Mouse (Mus musculus) limb, embryonic 14.5 days (tissue): ENCODE measurements around the gene Atf7. TPM values are rescaled to one million over a fixed set of nuclear protein-coding genes. Genes with fewer than 3 reads are reported as not detected.

Experiments used
- ATAC-seq: fragments of 200-750 bp; cut with Nextera tagmentation; 2 replicates; pipeline ENCODE4 v1.8.0; 2017; ENCODE audit warnings: low read depth, moderate number of reproducible peaks, moderate TSS enrichment; ENCODE audit not compliant: low FRiP score
- DNase-seq: peaks from one replicate; pipeline ENCODE4 v3.0.0-alpha.2; 2015; ENCODE audit warnings: low spot score
- H3K27ac ChIP-seq: fragments of 300-500 bp; sonication (generic); replicated peaks from 2 replicates; pipeline ENCODE4 v1.5.1; 2014; ENCODE audit warnings: low read depth, mild to moderate bottlenecking, low read length, moderate library complexity, mixed read lengths
- H3K27me3 ChIP-seq: fragments of 300-500 bp; sonication (generic); 2 replicates; pipeline ENCODE4 v1.6.1; 2014; ENCODE audit warnings: low read length, mixed read lengths; ENCODE audit not compliant: control insufficient read depth, insufficient read depth
- H3K36me3 ChIP-seq: fragments of 300-500 bp; sonication (generic); 2 replicates; pipeline ENCODE4 v1.6.1; 2014; ENCODE audit warnings: mild to moderate bottlenecking, low read length, moderate library complexity, mixed read lengths; ENCODE audit not compliant: control insufficient read depth, insufficient read depth
- H3K4me1 ChIP-seq: fragments of 300-500 bp; sonication (generic); 2 replicates; pipeline ENCODE4 v1.6.1; 2014; ENCODE audit warnings: antibody characterized with exemption, low read length, mixed read lengths; ENCODE audit not compliant: control insufficient read depth, insufficient read depth
- H3K4me2 ChIP-seq: fragments of 300-500 bp; sonication (generic); replicated peaks from 2 replicates; pipeline ENCODE4 v1.6.1; 2014; ENCODE audit warnings: low read depth, mild to moderate bottlenecking, low read length, moderate library complexity; ENCODE audit not compliant: severe bottlenecking
- H3K4me3 ChIP-seq: fragments of 300-500 bp; sonication (generic); replicated peaks from 2 replicates; pipeline ENCODE4 v1.5.1; 2014; ENCODE audit warnings: low read length
- H3K9ac ChIP-seq: fragments of 300-500 bp; sonication (generic); 2 replicates; pipeline ENCODE4 v1.6.1; 2014; ENCODE audit warnings: mild to moderate bottlenecking, low read depth, low read length, moderate library complexity; ENCODE audit not compliant: severe bottlenecking
- H3K9me3 ChIP-seq: fragments of 300-500 bp; sonication (generic); 2 replicates; pipeline ENCODE4 v1.6.1; 2016; ENCODE audit warnings: low read length; ENCODE audit not compliant: control insufficient read depth
- POLR2A ChIP-seq: fragments of 200-500 bp; IDR thresholded peaks from 2 replicates; pipeline ENCODE4 v1.8.0; 2012; ENCODE audit warnings: inconsistent platforms, mild to moderate bottlenecking, moderate library complexity, borderline replicate concordance; ENCODE audit not compliant: insufficient read depth, insufficient read length; ENCODE audit errors: extremely low read depth
- WGBS: fragments of 180-500 bp; shearing (Covaris S2); extraction: QIAGEN DNeasy Blood & Tissue Kit; methylation state at CpG from one replicate; pipeline ENCODE4 v1.1.7; 2014; 5-methylcytosine and 5-hydroxymethylcytosine counted together
- polyA plus RNA-seq, 2 experiments: library from polyadenylated mRNA; depleted of rRNA in 1 of 2; stranded (reverse) in 1 of 2; unstranded in 1 of 2; fragments of >200 nt; fragmentation: Nextera tagmentation in 1 of 2; extraction: Ambion mirVana in 1 of 2; gene quantifications; 2 replicates each; pipeline versions ENCODE4 v1.2.1 to v1.2.3; 2012 to 2014

Gene Atf7
- polyA plus RNA-seq, 2 experiments: 50.7 to 110 TPM

DNA sequence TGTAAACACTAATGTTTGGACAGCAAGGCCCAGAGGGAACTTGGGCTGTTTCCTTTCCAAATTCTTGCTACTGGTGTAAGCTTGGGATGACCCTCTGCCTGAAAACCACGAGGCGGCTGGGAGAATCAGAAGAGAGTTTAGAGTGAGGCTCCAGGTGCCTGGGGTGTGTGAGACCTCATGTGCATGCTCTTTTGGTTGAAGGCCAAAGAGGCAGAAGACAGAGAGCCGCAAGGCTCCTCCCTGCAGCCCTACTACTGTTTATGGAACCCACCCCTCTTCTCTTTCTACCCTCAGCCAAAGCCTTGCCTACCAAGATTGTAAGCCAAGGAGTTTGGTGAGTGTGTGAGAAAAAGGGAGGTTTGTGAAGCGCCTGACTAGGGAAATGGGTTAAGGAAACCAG is 109.5 kb downstream of the Atf7 start:
- H3K36me3 ChIP-seq: no peaks in the 10 kb centered on the region; the same call in 1 of the 2 replicates
- no peak overlapping the region for H3K27ac ChIP-seq
- peak overlapping the region; percentile 67 for H3K9ac ChIP-seq
- H3K27me3 ChIP-seq: no peaks in the 10 kb centered on the region
- peak overlapping the region; percentile 69 for H3K4me3 ChIP-seq
- peaks cover 34% of the 10 kb centered on the region for H3K4me1 ChIP-seq
- H3K4me2 ChIP-seq: peak overlapping the region; percentile 85
- ATAC-seq: no peak
- H3K9me3 ChIP-seq: no peaks in the 10 kb centered on the region
- WGBS: 39% methylated on average over 4 of the region's 4 CpGs
- DNase-seq: no peak
- no peak for TF ChIP-seq POLR2A

DNA sequence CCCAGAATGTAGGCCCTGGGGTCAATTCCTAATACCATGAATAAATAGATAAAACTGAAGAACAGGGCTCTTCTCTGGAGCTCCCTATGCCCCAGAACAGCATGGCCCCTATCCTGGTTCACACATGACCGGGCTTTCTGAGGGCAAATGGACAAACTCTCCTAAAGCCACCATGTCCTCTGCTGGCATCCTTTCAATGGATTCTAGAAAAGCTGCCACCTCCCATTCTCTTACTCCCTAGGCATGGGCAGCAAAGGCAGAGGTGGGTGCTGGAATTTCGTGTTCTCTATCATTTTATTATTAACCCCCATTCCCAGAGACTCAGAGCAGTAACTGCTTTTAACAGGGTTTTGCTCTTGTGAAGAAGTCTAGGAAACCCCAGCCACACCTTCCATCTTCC is 110.0 kb downstream of the Atf7 start:
- 79% methylated on average over 2 of the region's 2 CpGs for WGBS
- H3K9me3 ChIP-seq: no peaks in the 10 kb centered on the region
- H3K27ac ChIP-seq: no peak overlapping the region
- peaks cover 34% of the 10 kb centered on the region for H3K4me1 ChIP-seq
- no peaks in the 10 kb centered on the region; the same call in 1 of the 2 replicates for H3K36me3 ChIP-seq
- no peaks in the 10 kb centered on the region for H3K27me3 ChIP-seq
- peak overlapping the region; percentile 85 for H3K4me2 ChIP-seq
- ATAC-seq: no peak
- no peak for TF ChIP-seq POLR2A
- no peak overlapping the region for H3K4me3 ChIP-seq
- H3K9ac ChIP-seq: no peak overlapping the region
- DNase-seq: no peak

DNA sequence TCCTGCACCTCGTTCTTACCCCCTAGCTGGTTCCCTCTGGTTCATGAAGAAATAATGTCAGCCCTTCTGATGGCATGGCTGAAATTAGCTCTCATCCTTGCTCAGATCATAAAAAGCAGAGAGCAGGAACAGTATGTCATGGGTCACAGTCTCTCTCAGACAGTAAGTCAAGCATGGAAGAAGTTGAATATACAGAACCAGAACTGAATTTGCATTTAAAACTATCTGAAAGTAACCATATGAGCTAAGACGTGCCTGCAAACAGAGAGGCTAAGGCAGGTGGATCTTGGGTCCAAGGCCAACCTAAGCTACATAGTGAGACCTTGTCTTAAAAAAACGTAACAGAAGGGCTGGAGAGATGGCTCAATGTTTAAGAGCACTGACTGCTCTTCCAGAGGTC is 112.3 kb downstream of the Atf7 start:
- ATAC-seq (no peak), DNase-seq (no peak)
- Histone ChIP-seq H3K4me1 (peaks cover 34% of the 10 kb centered on the region), H3K4me3 (no peak overlapping the region), H3K9ac (no peak overlapping the region), H3K27ac (no peak overlapping the region), H3K27me3 (no peaks in the 10 kb centered on the region), H3K36me3 (peaks cover 7% of the 10 kb centered on the region; the same call in 1 of the 2 replicates), H3K9me3 (no peaks in the 10 kb centered on the region), H3K4me2 (no peak overlapping the region)
- WGBS: 74% methylated on average over 3 of the region's 3 CpGs
- TF ChIP-seq POLR2A: no peak

DNA sequence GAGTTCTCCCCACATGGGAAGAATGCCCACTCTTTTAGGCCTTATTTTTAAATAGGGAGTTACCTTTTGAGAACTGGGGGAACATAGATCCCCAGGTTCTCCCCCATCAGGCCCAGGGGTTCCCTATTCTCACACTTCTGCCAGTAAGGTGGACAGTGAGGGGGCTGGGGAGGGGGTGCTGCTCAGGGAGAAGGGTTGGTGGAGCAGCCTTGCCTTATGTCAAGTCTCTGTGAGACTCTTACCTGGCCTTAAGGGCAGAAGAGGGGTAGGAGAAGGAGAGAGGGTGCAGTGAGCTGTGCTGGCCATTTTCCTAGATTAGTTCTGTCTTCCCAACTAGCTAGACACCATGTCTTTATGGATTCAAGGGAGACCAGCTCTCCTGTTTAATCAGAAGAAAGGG is 112.8 kb downstream of the Atf7 start:
- H3K9me3 ChIP-seq: no peaks in the 10 kb centered on the region
- DNase-seq (no peak), ATAC-seq (no peak)
- no peak for TF ChIP-seq POLR2A
- H3K27me3 ChIP-seq: no peaks in the 10 kb centered on the region
- H3K9ac ChIP-seq: no peak overlapping the region
- peaks cover 34% of the 10 kb centered on the region for H3K4me1 ChIP-seq
- peaks cover 7% of the 10 kb centered on the region; the same call in 1 of the 2 replicates for H3K36me3 ChIP-seq
- no peak overlapping the region for H3K27ac ChIP-seq
- no peak overlapping the region for H3K4me2 ChIP-seq
- no peak overlapping the region for H3K4me3 ChIP-seq

DNA sequence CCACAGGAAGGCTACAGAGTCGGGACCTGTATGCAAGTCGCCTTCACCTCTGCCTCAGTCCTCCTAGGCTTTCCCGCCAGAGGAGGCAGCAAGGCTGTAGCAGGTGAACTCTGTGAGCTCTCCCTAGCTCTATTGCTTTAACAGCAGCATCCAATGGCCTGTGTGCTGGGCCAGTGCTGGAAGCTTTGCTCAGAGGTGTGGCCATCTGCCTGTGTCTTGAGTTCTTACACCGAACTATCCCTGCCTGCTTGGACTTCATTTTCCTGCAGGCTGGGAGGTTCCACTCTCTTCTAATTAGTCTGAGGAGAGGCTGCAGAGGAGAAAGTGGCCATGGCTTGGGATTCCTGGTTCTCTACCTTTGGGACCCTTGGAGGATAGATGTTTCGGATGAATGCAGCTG is 113.3 kb downstream of the Atf7 start:
- 0 out of 2 replicates have a peak overlapping the region, but pooled peaks have one; percentile 25 for H3K9ac ChIP-seq
- no peak for ATAC-seq

More for the DNA sequence above, 113.3 kb downstream of the Atf7 start:
- WGBS: 24% methylated on average over 5 of the region's 5 CpGs
- Histone ChIP-seq H3K27me3 (no peaks in the 10 kb centered on the region), H3K4me2 (no peak overlapping the region), H3K4me3 (no peak overlapping the region), H3K27ac (no peak overlapping the region), H3K4me1 (peaks cover 34% of the 10 kb centered on the region), H3K36me3 (peaks cover 7% of the 10 kb centered on the region; the same call in 1 of the 2 replicates), H3K9me3 (no peaks in the 10 kb centered on the region)
- DNase-seq: no peak
- TF ChIP-seq POLR2A: no peak
